Mouse (Mus musculus) lung, adult 10 weeks (tissue): ENCODE results near the gene Olfr1308. TPM values are rescaled to one million over a fixed set of nuclear protein-coding genes. Genes with fewer than 3 reads are reported as not detected.

Experiments
- polyA plus RNA-seq: library from polyadenylated mRNA; stranded (reverse); fragments of 350-450 nt; fragmentation: Illumina TruSeq; extraction: RNeasy Lipid Tissue Mini Kit (QIAGEN cat#74804); gene quantifications from one replicate; pipeline ENCODE4 v1.2.3, GENCODE M21; 2014; ENCODE audit warnings: low read depth, low replicate concordance; ENCODE audit not compliant: insufficient read depth

Olfr1308 gene
- polyA plus RNA-seq = not detected

DNA sequence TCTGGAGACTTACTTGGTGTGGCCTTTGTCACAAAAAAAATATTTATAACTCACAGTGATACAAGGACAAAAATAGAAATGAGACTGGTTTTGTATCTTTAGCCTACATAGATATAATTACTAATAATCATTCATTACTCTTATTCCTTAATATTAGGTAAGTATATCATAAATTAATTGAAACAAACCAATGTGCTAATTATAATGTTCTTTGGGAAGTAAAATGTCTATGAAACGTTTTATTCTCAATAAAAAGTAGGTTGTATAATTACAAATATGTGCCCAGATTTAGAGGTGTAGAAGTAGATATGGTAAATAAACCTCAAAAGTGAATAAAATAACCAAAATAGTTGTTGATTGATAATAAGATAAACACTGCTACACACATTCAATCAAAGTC lies at the start of gene Olfr1308:
Gene Olfr1308 (minus strand): TSS at position 101 of the 400 bp plus-strand sequence.

DNA sequence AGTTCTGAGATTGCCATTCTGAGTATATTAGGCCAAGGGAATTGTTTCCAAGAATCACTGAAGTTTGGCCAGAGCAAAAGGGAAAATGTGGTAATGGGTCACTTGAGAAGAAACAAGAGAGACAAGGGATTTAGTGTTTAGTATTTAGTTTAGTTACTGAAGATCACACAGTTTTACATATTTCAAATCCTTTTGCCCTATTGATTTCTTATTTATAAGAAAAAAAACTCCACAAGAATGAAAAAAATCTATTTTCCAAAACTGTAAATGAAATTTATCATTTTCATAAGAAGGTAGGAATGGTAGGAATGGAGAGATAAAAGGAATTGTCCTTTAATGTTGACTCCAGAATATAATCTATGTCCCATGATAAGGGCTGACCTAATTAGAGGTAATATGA lies 47.9 kb upstream of the Olfr1308 start, which contains the start of gene Olfr1310:
Gene Olfr1310 (minus strand): TSS at position 101 of the 400 bp plus-strand sequence.

DNA sequence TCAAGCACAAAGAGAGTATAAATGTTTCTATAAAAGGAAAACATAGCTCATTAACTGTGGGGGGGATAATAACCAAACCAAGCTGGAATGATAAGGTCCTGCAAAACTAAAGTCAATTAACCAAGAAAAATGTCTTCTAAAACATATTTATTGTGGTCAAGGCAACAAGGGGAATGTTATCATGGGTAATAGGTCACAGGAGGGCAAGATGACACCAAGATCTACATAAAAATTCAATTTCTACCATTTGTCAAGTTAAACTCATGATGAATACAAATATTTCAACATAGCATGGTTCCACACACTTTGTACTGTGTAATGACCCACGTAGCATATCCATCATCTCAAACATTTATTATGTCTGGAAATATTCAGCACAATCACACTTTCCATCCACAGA lies 25.4 kb upstream of the Olfr1308 start, which contains the start of gene Olfr1309:
Gene Olfr1309 (minus strand): TSS at position 101 of the 400 bp plus-strand sequence.

DNA sequence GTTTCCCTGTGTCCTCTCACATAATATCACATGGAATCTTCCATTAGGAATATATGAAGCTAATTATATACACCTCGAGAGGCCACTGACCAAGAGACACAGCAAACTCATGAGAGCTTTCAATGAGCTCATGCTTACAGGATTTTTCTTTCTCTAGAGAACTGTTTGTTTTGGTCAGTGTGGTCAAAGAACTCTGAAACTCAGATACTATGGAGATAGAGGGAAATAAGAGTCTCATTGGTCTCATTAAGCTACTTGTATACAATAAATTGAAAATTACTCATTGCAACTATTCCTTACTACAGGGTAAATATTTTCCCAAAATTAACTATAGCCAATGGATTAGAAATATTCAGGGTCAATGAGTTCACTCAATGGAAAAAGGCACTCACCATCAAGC lies 15.4 kb downstream of the Olfr1308 start, which contains the start of gene Olfr1307:
Gene Olfr1307 (minus strand): TSS at position 101 of the 400 bp plus-strand sequence.

DNA sequence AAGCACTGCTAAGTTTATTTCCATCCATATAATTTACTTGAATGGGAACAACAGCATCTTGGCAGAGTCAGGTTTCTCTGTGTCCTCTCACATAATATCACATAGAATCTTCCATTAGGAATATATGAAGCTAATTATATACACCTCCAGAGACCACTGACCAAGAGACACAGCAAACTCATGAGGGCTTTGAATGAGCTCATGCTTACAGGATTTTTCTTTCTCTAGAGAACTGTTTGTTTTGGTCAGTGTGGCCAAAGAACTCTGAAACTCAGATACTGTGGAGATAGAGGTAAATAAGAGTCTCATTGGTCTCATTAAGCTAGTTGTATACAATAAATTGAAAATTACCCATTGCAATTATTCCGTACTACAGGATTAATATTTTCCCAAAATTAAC lies 48.6 kb downstream of the Olfr1308 start, which contains the start of gene Olfr1306:
Gene Olfr1306 (minus strand): TSS at position 101 of the 400 bp plus-strand sequence.

Other genes with a start within 250 kb of the Olfr1308 start
- gene Olfr1301, start 213.9 kb downstream of the Olfr1308 start, polyA plus RNA-seq = not detected
- not detected for gene Olfr1302, start 187.5 kb downstream of the Olfr1308 start, polyA plus RNA-seq
- gene Olfr1303, start 144.6 kb downstream of the Olfr1308 start, polyA plus RNA-seq = not detected
- not detected for gene Olfr1305, start 87.8 kb downstream of the Olfr1308 start, polyA plus RNA-seq
- gene Olfr1306, start 48.7 kb downstream of the Olfr1308 start, polyA plus RNA-seq = not detected
- not detected for gene Olfr1307, start 15.5 kb downstream of the Olfr1308 start, polyA plus RNA-seq
- not detected for gene Olfr1309, start 25.3 kb upstream of the Olfr1308 start, polyA plus RNA-seq
- gene Olfr1310, start 47.8 kb upstream of the Olfr1308 start, polyA plus RNA-seq = not detected
- gene Olfr1311, start 59.5 kb upstream of the Olfr1308 start, polyA plus RNA-seq = not detected
- gene Olfr1312, start 85.3 kb upstream of the Olfr1308 start, polyA plus RNA-seq = not detected
- not detected for gene Olfr1313, start 112.9 kb upstream of the Olfr1308 start, polyA plus RNA-seq
- gene Olfr1314, start 131.8 kb upstream of the Olfr1308 start, polyA plus RNA-seq = not detected
- not detected for gene Olfr1315-ps1, start 150.5 kb upstream of the Olfr1308 start, polyA plus RNA-seq
- gene Olfr1316, start 170.0 kb upstream of the Olfr1308 start, polyA plus RNA-seq = not detected
- not detected for gene Olfr1317, start 175.4 kb upstream of the Olfr1308 start, polyA plus RNA-seq
- not detected for gene Olfr1318, start 189.3 kb upstream of the Olfr1308 start, polyA plus RNA-seq